Mouse (Mus musculus) CH12.LX (cell line): Measurements from ENCODE around the gene St8sia2. TPM values are rescaled to one million over a fixed set of nuclear protein-coding genes. Genes with fewer than 3 reads are reported as not detected.

Experiments used
- DNase-seq: peaks from one replicate; pipeline ENCODE4 v3.0.0-alpha.2; 2013; ENCODE audit errors: extremely low read depth
- H3K27ac ChIP-seq: 2 replicates; pipeline ENCODE4 v1.5.1; 2012; ENCODE audit warnings: low read depth, mild to moderate bottlenecking, control low read depth, moderate library complexity; ENCODE audit not compliant: insufficient read depth
- H3K27me3 ChIP-seq: replicated peaks from 2 replicates; pipeline ENCODE3; 2012; ENCODE audit warnings: inconsistent platforms
- H3K36me3 ChIP-seq, 2 experiments: replicated peaks in 1 of 2; 2 replicates each; pipeline versions ENCODE3 to v1.6.1; 2012; ENCODE audit warnings: inconsistent platforms in 1 of 2, low read length in 1 of 2, mild to moderate bottlenecking in 1 of 2, mixed read lengths in 1 of 2, moderate library complexity in 1 of 2; ENCODE audit not compliant: control insufficient read depth in 1 of 2, insufficient read depth in 1 of 2
- H3K4me1 ChIP-seq, 2 experiments: 2 replicates each; pipeline ENCODE4 v1.6.1; 2012; ENCODE audit warnings: inconsistent platforms in 1 of 2, moderate library complexity in 1 of 2; ENCODE audit not compliant: insufficient read depth in 2 of 2, control insufficient read depth in 1 of 2
- H3K4me2 ChIP-seq: 2 replicates; pipeline ENCODE4 v1.6.1; 2012; ENCODE audit warnings: low read depth, mild to moderate bottlenecking, control low read depth; ENCODE audit not compliant: poor library complexity, insufficient read depth, severe bottlenecking
- H3K4me3 ChIP-seq, 3 experiments: fragments of 150-350 bp in 1 of 3; sonication (generic) in 1 of 3; replicated peaks in 1 of 3; 2 replicates each; pipeline versions ENCODE3 to v1.5.1; 2011 to 2012; ENCODE audit warnings: low read depth in 2 of 3, low read length in 2 of 3, mild to moderate bottlenecking in 2 of 3, moderate library complexity in 2 of 3, control low read depth in 1 of 3, improper control_type of control experiment in 1 of 3, inconsistent platforms in 1 of 3, mixed read lengths in 1 of 3; ENCODE audit not compliant: poor library complexity in 1 of 3
- H3K79me2 ChIP-seq: replicated peaks from 2 replicates; pipeline ENCODE4 v1.6.1; 2012; ENCODE audit warnings: mild to moderate bottlenecking, moderate library complexity; ENCODE audit not compliant: control insufficient read depth, poor library complexity, insufficient read depth, severe bottlenecking; ENCODE audit errors: extremely low read depth
- H3K9ac ChIP-seq: 2 replicates; pipeline ENCODE4 v1.6.1; 2012; ENCODE audit warnings: low read depth, mild to moderate bottlenecking, control low read depth, moderate library complexity; ENCODE audit not compliant: insufficient read depth
- H3K9me3 ChIP-seq: replicated peaks from 2 replicates; pipeline ENCODE3; 2012; ENCODE audit warnings: low read length, inconsistent platforms, mixed read lengths
- CHD2 ChIP-seq: IDR thresholded peaks from 2 replicates; pipeline ENCODE4 v1.6.1; 2011; ENCODE audit warnings: low read length, improper control_type of control experiment
- CTCF ChIP-seq, 2 experiments: IDR thresholded peaks in 1 of 2; conservative IDR thresholded peaks in 1 of 2; 2 replicates each; pipeline ENCODE4 v1.5.1; 2011 to 2012; ENCODE audit warnings: low read depth in 2 of 2, low read length in 2 of 2, improper control_type of control experiment in 1 of 2, inconsistent platforms in 1 of 2, mild to moderate bottlenecking in 1 of 2, moderate library complexity in 1 of 2
- E2F4 ChIP-seq: IDR thresholded peaks from 2 replicates; pipeline ENCODE4 v1.6.1; 2011; ENCODE audit warnings: low read depth, low read length, improper control_type of control experiment; ENCODE audit not compliant: insufficient replicate concordance
- EP300 ChIP-seq: IDR thresholded peaks from 2 replicates; pipeline ENCODE4 v1.6.1; 2011; ENCODE audit warnings: low read length, improper control_type of control experiment
- ETS1 ChIP-seq: conservative IDR thresholded peaks from 2 replicates; pipeline ENCODE4 v1.6.1; 2012; ENCODE audit warnings: low read depth, mild to moderate bottlenecking, inconsistent platforms, low read length, improper control_type of control experiment, moderate library complexity
- HCFC1 ChIP-seq: IDR thresholded peaks from 2 replicates; pipeline ENCODE4 v1.6.1; 2012; ENCODE audit warnings: low read depth, mild to moderate bottlenecking, inconsistent platforms, low read length, improper control_type of control experiment
- JUND ChIP-seq: conservative IDR thresholded peaks from 2 replicates; pipeline ENCODE4 v1.6.1; 2011; ENCODE audit warnings: low read depth, low read length, improper control_type of control experiment
- MAZ ChIP-seq: IDR thresholded peaks from 2 replicates; pipeline ENCODE4 v1.6.1; 2012; ENCODE audit warnings: low read depth, mild to moderate bottlenecking, inconsistent platforms, low read length, improper control_type of control experiment, moderate library complexity
- MEF2A ChIP-seq: IDR thresholded peaks from 2 replicates; pipeline ENCODE4 v1.6.1; 2014; ENCODE audit warnings: low read depth, mild to moderate bottlenecking, inconsistent platforms, low read length, improper control_type of control experiment, borderline replicate concordance
- MXI1 ChIP-seq: IDR thresholded peaks from 2 replicates; pipeline ENCODE4 v1.6.1; 2011; ENCODE audit warnings: mild to moderate bottlenecking, low read depth, low read length, improper control_type of control experiment
- PAX5 ChIP-seq: IDR thresholded peaks from 2 replicates; pipeline ENCODE4 v1.6.1; 2012; ENCODE audit warnings: low read length, inconsistent platforms, mixed read lengths
- RAD21 ChIP-seq: IDR thresholded peaks from 2 replicates; pipeline ENCODE4 v1.6.1; 2011; ENCODE audit warnings: low read depth, mild to moderate bottlenecking, low read length, improper control_type of control experiment, moderate library complexity
- SMC3 ChIP-seq: IDR thresholded peaks from 2 replicates; pipeline ENCODE4 v1.6.1; 2011; ENCODE audit warnings: low read depth, low read length, improper control_type of control experiment
- TBP ChIP-seq: conservative IDR thresholded peaks from 2 replicates; pipeline ENCODE4 v1.6.1; 2011; ENCODE audit warnings: low read depth, low read length, improper control_type of control experiment
- TCF12 ChIP-seq: IDR thresholded peaks from 2 replicates; pipeline ENCODE4 v1.6.1; 2014; ENCODE audit warnings: low read depth, mild to moderate bottlenecking, inconsistent platforms, low read length, improper control_type of control experiment
- USF1 ChIP-seq: IDR thresholded peaks from 2 replicates; pipeline ENCODE4 v1.6.1; 2014; ENCODE audit warnings: low read depth, mild to moderate bottlenecking, inconsistent platforms, low read length, improper control_type of control experiment
- USF2 ChIP-seq: conservative IDR thresholded peaks from 2 replicates; pipeline ENCODE4 v1.6.1; 2011; ENCODE audit warnings: low read depth, low read length, improper control_type of control experiment
- dilution Hi-C: fragments of 300-500 bp; cut with MboI; formaldehyde crosslinking; loops from 2 replicates; pipeline ENCODE4 v1.14.3; 2020; ENCODE audit warnings: low sequenced_read_pairs; ENCODE audit not compliant: extremely low pct_unique_long_range_greater_than_20kb, extremely low pct_ligation_motif_present
- in situ Hi-C: fragments of 300-500 bp; cut with MboI; formaldehyde crosslinking; loops from 3 replicates; pipeline ENCODE4 v1.14.3; 2019; ENCODE audit warnings: low sequenced_read_pairs, low pct_ligation_motif_present, low pct_unique_long_range_greater_than_20kb, mixed read lengths
- polyA plus RNA-seq: library from polyadenylated mRNA; unstranded; fragments of >175 nt; gene quantifications from 2 replicates; pipeline ENCODE4 v1.2.1, GENCODE M21; 2012; ENCODE audit warnings: low read depth; ENCODE audit not compliant: insufficient read length
- total RNA-seq, 2 experiments: library from RNA; depleted of rRNA; stranded (reverse); fragments of 300-350 nt in 1 of 2; fragments of >200 nt in 1 of 2; gene quantifications; 2 replicates each; pipeline ENCODE4 v1.2.3; 2012 to 2014

The St8sia2 gene
- total and polyA plus RNA-seq, 3 experiments = not detected

DNA sequence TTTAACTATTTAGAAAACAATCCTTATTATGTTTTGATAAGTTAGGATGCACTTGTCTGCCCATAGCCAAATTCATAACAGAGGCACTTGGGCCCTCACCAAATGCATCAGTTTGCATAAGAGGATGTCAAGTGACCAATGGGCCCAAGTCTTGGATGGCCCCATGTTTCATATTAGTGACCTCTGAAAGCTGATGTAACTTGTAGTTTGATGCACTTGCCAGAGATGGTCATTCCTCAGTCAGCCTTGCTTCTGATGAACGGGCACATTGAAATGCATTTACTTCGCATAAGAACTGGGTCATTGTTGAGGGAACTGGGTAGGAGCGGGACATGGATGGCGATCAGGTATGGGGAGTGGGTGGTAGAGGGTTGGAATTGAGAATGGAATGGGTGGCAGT lies 102.6 kb downstream of the St8sia2 start:
- no peak for DNase-seq
- in situ Hi-C loops = no loop called here

DNA sequence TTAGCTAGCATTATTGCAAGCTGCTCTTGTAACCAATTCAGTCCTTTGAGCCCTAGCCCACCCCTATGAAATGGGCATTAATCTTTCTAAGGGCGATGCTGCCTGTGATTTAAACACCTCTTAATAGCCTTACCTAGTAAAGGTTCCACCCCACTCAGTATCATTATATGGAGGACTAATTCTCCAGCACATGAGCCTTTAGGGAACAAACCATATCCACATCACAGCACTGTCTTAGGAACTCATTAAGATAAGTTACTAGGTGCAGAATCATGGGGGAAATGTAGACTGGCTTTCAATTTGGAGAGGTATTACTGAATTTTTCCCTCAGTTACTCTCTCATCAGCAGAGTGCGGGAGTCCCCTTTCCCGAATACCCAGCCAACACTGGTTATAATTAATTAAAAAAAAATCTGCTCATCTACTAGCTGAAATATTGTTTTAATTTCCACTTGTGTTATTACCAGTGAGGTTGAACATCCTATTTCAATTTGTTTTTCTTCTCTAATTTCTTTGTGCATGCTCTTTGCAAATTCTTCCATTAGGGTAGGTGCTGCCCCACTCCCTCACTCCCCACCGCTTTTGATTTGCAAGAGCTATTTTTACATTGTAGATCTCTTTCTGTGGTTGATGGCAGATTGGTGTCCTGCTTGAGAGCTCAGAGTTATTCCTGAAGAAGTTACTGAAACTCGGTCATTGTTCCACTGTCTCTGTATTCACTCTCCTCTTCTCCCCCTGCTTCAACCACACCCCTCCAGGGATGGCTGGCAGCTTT lies 103.9 kb downstream of the St8sia2 start:
- Histone ChIP-seq H3K4me2 (peak overlapping the region; percentile 10), H3K9me3 (no peaks in the 10 kb centered on the region), H3K4me3 (no peak overlapping the region), H3K79me2 (no peaks in the 10 kb centered on the region), H3K4me1 (peaks cover 21 to 39% of the 10 kb centered on the region in 2 experiments), H3K36me3 (no peaks in the 10 kb centered on the region), H3K27ac (no peak overlapping the region), H3K9ac (no peak overlapping the region), H3K27me3 (no peaks in the 10 kb centered on the region)
- dilution Hi-C loops = no loop called here
- TF ChIP-seq ETS1 (peak; percentile 46; the same call in 1 of the 2 replicates), CHD2 (no peak), MAZ (0 out of 2 replicates have a peak, but pooled peaks have one; percentile 47), MXI1 (no peak), CTCF (conservative IDR thresholded peaks at IDR 0.05 in 1 of 2, IDR thresholded peaks at IDR 0.05 in 1 of 2; ENCODE audit: low read depth in 2 of 2, low read length in 2 of 2) (no peak), TCF12 (no peak), EP300 (peak; percentile 39; the same call in 1 of the 2 replicates), USF2 (no peak), MEF2A (peak; percentile 77), E2F4 (no peak), TBP (no peak)
- in situ Hi-C loops = no loop called here
- peak; percentile 31 for DNase-seq

More for the DNA sequence above, 102.6 kb downstream of the St8sia2 start:
- Histone ChIP-seq H3K4me1 (peaks cover 21 to 39% of the 10 kb centered on the region in 2 experiments), H3K9ac (no peak overlapping the region), H3K4me3 (no peak overlapping the region), H3K79me2 (no peaks in the 10 kb centered on the region), H3K27ac (no peak overlapping the region), H3K9me3 (no peaks in the 10 kb centered on the region), H3K36me3 (no peaks in the 10 kb centered on the region), H3K27me3 (no peaks in the 10 kb centered on the region), H3K4me2 (no peak overlapping the region)
- dilution Hi-C loops = no loop called here
- TF ChIP-seq PAX5 = no peak
- TF ChIP-seq HCFC1 = no peak
- TF ChIP-seq RAD21 = no peak
- no peak for TF ChIP-seq USF1
- no peak for TF ChIP-seq CHD2
- TF ChIP-seq JUND = no peak
- no peak for TF ChIP-seq E2F4
- TF ChIP-seq SMC3 = no peak
